Mouse (Mus musculus) ES-E14 (cell line): ENCODE results near the gene Iqcd.

Experiments
- CHD2 ChIP-seq: IDR thresholded peaks from 2 replicates; pipeline ENCODE4 v1.6.1; 2014; ENCODE audit warnings: mild to moderate bottlenecking, low read depth, low read length, inconsistent platforms
- ZNF384 ChIP-seq: IDR thresholded peaks from 2 replicates; pipeline ENCODE4 v1.6.1; 2012; ENCODE audit warnings: low read depth, low read length, inconsistent platforms

DNA sequence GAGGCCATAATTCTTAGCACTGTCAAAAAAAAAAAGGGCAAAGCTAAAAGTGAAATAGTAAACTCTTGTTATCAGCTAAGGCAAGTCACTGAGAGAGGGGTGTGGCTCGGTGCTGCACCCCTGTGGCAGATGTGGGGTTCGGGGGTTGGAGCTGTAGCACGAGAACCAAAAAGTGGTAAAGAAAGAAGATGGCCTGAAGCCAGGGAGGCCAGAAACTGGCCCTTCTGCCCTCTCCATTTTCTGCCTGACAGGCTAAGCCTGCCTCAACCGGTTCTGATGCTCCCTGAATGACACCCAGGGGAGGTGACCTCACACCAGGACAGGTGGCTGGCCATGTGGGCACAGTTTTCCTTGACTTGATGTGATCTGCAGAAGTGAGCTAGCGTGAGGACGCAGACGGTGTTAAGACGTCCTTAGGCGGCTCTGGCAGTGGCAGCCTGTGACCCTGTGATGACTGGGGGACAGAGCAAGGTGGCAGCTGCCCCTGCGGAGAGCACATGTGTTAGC is 10.8 kb upstream of the Iqcd start:
- no peak for TF ChIP-seq ZNF384
- TF ChIP-seq CHD2: no peak
